Mouse (Mus musculus) retina, adult 2 months (tissue): ENCODE measurements around the gene Aacs.
"Not testable (repeated sequence)": the region's sequence is repeated elsewhere in the genome, so short reads cannot be mapped to it uniquely, and the experiment has no call there.

ENCODE experiments used
- DNase-seq: peaks from one replicate; pipeline ENCODE4 v3.0.0-alpha.2; 2012; ENCODE audit warnings: low read depth, low spot score

The Aacs gene

GRCm38 (mm10) chr5:125465701-125466106, 9.9 kb upstream of the Aacs start:
- DNase-seq: peak; percentile 86

GRCm38 (mm10) chr5:125466483-125466882, 9.1 kb upstream of the Aacs start:
- DNase-seq: no peak

GRCm38 (mm10) chr5:125467261-125467660, 8.4 kb upstream of the Aacs start:
- no peak for DNase-seq

GRCm38 (mm10) chr5:125470713-125471112, 4.9 kb upstream of the Aacs start:
- DNase-seq: no peak

- DNase-seq: no peak
Observed at GRCm38 (mm10) chr5:125472796-125473475, 2.7 kb upstream of the Aacs start.

GRCm38 (mm10) chr5:125475030-125475429, 584 bp upstream of the Aacs start:
- no peak for DNase-seq

GRCm38 (mm10) chr5:125476286-125476625, 642 bp downstream of the Aacs start:
- DNase-seq: no peak

GRCm38 (mm10) chr5:125476799-125477198, 1.2 kb downstream of the Aacs start:
- DNase-seq: no peak

- DNase-seq: no peak
Observed at GRCm38 (mm10) chr5:125477533-125477932, 1.9 kb downstream of the Aacs start.

GRCm38 (mm10) chr5:125478037-125478436, 2.4 kb downstream of the Aacs start:
- DNase-seq: no peak

- no peak for DNase-seq
Observed at GRCm38 (mm10) chr5:125479376-125479775, 3.8 kb downstream of the Aacs start.

GRCm38 (mm10) chr5:125480434-125481231, 5.0 kb downstream of the Aacs start:
- peak; percentile 79 for DNase-seq

- DNase-seq: no peak
Observed at GRCm38 (mm10) chr5:125482474-125482873, 6.9 kb downstream of the Aacs start.

GRCm38 (mm10) chr5:125483712-125484611, 8.3 kb downstream of the Aacs start:
- no peak for DNase-seq

GRCm38 (mm10) chr5:125485031-125485778, 9.6 kb downstream of the Aacs start:
- DNase-seq: no peak

- no peak for DNase-seq
Observed at GRCm38 (mm10) chr5:125486088-125486487, 10.5 kb downstream of the Aacs start.

GRCm38 (mm10) chr5:125487375-125488115, 11.9 kb downstream of the Aacs start:
- no peak for DNase-seq

- no peak for DNase-seq
Observed at GRCm38 (mm10) chr5:125488116-125488455, 12.5 kb downstream of the Aacs start.

GRCm38 (mm10) chr5:125488953-125489352, 13.3 kb downstream of the Aacs start:
- DNase-seq: not testable (repeated sequence)

- DNase-seq: no peak
Observed at GRCm38 (mm10) chr5:125491107-125491506, 15.5 kb downstream of the Aacs start.
